Mouse (Mus musculus): ENCODE results near the gene Arhgap40.

Gene Arhgap40

GRCm38 (mm10) chr2:158550067-158550466, 37.5 kb downstream of the Arhgap40 start:
- DNase-seq (ENCODE audit: low spot score): peak; percentile 85

- no peak for DNase-seq (ENCODE audit: low spot score)
These were observed 41.8 kb downstream of the Arhgap40 start for GRCm38 (mm10) chr2:158554366-158554765.

GRCm38 (mm10) chr2:158555252-158555651, 42.7 kb downstream of the Arhgap40 start:
- DNase-seq (ENCODE audit: low spot score): no peak

- no peak for DNase-seq (ENCODE audit: low spot score)
These were observed 43.2 kb downstream of the Arhgap40 start for GRCm38 (mm10) chr2:158555812-158556211.

DNA sequence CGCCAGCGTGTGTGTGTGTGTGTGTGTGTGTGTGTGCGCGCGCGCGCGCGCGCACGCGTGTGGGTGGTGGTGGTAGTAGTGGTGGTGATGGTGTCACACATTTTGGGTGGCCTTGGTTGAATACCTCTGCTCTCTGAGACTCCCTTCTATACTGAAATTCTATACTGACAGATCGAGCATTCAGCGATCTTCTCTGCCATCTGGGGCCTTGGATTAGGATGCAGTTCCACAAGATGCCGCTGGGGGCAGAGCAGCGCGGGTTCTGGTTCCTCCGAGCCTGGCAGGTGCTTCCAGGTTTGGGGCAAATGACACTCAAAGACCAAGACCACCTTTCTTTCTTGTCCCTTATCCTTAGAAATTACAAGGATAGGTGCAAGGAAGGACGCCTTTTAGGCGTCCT, 43.6 kb downstream of the Arhgap40 start:
- no peak for DNase-seq (ENCODE audit: low spot score)

DNA sequence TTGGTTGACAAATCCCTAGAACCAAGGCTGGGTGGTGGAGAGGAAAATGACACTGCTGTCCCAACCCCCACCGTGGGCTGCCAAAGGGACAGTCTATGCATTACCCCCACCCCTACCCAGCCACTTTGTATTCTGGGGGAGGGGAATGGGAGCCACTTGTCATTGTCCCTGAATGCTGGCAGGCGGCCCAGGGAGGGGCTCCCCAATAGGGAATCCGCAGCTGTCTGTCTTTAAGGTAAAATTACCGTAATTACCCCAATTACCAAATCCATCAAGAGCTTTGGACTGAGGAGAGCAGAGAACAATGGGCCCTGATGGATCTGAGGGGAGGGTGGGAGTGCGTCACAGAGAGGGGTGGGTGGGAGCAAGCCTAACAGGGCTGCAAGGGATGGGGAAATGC, 44.2 kb downstream of the Arhgap40 start:
- DNase-seq (ENCODE audit: low spot score): no peak

- DNase-seq (ENCODE audit: low spot score): no peak
These were observed 47.3 kb downstream of the Arhgap40 start for GRCm38 (mm10) chr2:158559945-158560344.

DNA sequence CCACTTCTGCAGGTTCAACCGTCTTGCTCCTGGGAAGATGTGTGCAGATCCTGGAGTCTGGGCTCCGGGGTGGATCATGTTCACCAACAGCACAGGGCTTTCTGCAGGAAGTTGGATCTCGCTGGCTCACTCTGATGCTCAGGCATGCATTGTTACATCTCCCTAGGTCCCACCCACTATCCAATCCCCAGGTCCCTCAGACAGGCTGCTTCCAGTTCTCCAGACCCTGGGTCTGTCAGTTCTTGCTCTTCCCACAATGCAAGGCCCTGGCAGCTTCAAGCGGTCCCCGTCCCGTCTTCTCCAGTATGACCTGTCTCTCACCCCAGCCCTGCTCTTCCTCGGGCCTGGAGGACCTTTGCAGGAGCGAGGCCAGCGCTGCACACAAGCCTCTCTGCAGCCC, 48.2 kb downstream of the Arhgap40 start:
- peak; percentile 46 for DNase-seq (ENCODE audit: low spot score)

GRCm38 (mm10) chr2:158561371-158562144, 49.0 kb downstream of the Arhgap40 start:
- DNase-seq (ENCODE audit: low spot score): peak; percentile 58

- DNase-seq (ENCODE audit: low spot score): no peak
These were observed 58.0 kb downstream of the Arhgap40 start for GRCm38 (mm10) chr2:158570421-158571081.

GRCm38 (mm10) chr2:158579979-158580378, 67.4 kb downstream of the Arhgap40 start:
- peak; percentile 83 for DNase-seq (ENCODE audit: low spot score)

DNA sequence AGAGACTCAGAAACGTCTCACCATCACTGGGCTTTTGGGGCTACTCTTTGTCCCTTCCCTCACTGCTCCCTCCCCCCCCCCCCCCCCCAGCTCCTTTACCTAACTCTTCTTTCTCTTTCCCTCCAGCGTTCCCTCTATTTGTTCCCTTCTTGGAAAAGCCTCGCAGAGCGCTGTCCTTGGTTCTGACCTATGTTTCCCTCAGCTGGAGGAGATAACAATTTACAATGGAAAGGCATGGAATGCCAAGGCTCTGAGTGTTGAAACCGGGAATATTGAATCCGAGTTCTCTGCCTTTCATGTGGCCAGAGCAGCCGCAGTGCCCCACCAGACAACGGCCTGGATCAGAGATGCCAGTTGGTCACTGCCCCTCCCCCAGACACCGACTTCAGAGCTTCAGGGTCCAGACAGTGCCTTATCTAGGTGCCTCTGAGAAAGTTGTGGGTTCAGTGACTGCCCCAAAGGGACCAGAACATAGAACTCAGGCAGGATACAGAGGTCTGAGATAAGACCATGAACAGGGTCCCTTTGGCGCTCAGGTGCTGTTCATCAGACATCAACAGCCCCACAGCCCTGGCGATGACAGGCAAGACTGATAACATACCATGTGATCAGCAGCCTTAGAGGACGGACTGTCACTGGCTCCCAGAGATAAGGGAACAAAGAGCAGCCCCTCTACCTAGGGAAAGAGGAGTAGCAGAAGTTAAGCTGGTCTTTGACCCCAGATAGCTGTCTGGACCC, 72.2 kb downstream of the Arhgap40 start:
- no peak for DNase-seq (ENCODE audit: low spot score)

DNA sequence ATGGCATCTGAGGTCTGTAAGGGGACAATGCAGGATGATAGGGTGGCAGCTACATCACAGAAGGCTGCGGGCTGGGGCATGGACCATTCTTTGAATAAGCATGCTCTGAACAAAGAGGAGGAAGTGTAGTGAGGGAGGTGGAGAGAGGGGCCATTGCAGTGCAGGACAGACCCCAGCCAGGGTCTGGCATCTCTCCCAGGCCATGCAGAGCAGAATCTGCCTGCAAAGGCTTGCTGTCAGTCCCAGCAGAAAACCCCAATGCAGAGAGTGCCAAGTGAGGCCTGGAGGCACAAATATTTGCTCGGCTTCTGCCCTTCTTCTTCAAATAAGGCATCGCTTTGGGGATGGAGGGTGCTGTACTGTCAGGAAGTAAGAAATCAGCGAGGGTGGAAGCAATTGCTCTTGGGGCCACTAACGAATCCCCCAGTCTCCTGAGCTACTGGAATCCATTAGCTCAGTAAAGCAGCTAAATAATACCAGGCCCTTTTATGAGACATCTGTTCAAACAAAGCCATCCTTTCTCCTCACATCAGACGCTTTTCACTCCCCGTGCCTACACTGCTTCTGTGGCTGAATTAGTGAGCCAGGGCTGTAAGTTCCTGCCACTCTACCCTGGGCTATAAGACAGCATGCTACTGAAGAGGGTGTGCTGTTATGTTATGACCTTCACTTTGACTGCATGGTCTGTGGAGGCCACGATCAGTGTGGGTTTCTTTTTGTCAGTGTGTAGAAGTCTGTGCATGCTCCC, 76.1 kb downstream of the Arhgap40 start:
- peak; percentile 23 for DNase-seq (ENCODE audit: low spot score)

DNA sequence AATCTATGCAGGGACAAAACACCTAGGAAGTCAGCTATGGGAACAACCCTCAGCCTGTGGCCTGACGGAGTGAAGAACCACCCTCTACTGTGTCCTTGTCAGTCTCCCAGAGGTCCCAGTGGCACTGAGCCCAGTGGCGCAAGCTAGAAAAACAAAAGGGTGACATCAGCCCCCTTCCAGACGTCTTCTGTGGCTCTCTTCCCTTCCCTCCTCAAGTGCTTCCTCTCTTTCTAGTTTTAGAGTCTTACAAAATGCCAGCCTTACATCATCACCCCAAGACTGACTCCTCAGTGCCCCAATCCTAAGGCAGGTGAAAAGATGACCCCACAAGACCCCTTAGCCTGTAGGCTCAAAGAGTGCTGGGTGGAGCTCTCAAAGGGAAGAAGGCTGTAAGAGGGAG, 77.9 kb downstream of the Arhgap40 start:
- DNase-seq (ENCODE audit: low spot score): no peak

DNA sequence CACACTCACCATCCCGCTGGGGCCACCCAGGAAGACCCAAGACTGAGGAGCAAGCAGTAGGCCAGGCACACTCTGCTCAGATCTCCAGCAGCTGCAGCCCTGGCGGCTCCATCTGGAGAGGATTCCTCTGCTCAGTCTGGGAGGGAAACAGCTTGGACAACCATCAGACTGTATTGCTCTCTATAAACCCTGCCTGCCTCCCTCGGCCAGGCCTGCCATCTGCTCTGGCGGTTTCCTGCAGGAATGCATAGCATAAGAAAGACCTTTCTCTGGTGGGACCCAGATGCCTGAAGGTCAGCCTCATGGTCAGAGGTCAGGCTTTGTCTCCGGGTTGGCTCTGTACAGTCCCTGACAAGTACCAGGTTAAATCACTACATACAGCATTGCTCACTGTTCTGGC, 78.7 kb downstream of the Arhgap40 start:
- DNase-seq (ENCODE audit: low spot score): no peak

- no peak for DNase-seq (ENCODE audit: low spot score)
These were observed 80.8 kb downstream of the Arhgap40 start for GRCm38 (mm10) chr2:158593371-158593770.

GRCm38 (mm10) chr2:158595103-158595502, 82.5 kb downstream of the Arhgap40 start:
- DNase-seq (ENCODE audit: low spot score): peak; percentile 85

- peak; percentile 28 for DNase-seq (ENCODE audit: low spot score)
These were observed 83.0 kb downstream of the Arhgap40 start for GRCm38 (mm10) chr2:158595577-158595976.

GRCm38 (mm10) chr2:158596803-158597202, 84.2 kb downstream of the Arhgap40 start:
- DNase-seq (ENCODE audit: low spot score): no peak

Data from MN1 (cell line).